Mouse (Mus musculus) cerebellum, adult 2 months (tissue): ENCODE results near the gene Klhl10.

Experiments used
- CTCF ChIP-seq: fragments of 200-500 bp; IDR thresholded peaks from 2 replicates; pipeline ENCODE4 v1.5.1; 2011; ENCODE audit warnings: low read depth, mild to moderate bottlenecking, control low read depth, low read length, moderate library complexity, borderline replicate concordance; ENCODE audit not compliant: insufficient read depth
- POLR2A ChIP-seq: fragments of 200-500 bp; IDR thresholded peaks from 2 replicates; pipeline ENCODE4 v1.6.1; 2011; ENCODE audit warnings: low read length, control low read depth, borderline replicate concordance; ENCODE audit not compliant: insufficient read depth

- TF ChIP-seq CTCF (no peak), POLR2A (no peak)
Observed at GRCm38 (mm10) chr11:100423836-100424235, 17.9 kb upstream of the Klhl10 start.
